Mouse (Mus musculus) urinary bladder, postnatal 36 days (tissue): Measurements from ENCODE around the gene Prkar2a.
A peak's percentile ranks its signal among the peaks of the same experiment; 100 is the strongest.

Experiments
- DNase-seq, 2 experiments: peaks; one replicate each; pipeline ENCODE4 v3.0.0; 2022; ENCODE audit warnings: low spot score in 2 of 2, mixed read lengths in 1 of 2

Gene Prkar2a

DNA sequence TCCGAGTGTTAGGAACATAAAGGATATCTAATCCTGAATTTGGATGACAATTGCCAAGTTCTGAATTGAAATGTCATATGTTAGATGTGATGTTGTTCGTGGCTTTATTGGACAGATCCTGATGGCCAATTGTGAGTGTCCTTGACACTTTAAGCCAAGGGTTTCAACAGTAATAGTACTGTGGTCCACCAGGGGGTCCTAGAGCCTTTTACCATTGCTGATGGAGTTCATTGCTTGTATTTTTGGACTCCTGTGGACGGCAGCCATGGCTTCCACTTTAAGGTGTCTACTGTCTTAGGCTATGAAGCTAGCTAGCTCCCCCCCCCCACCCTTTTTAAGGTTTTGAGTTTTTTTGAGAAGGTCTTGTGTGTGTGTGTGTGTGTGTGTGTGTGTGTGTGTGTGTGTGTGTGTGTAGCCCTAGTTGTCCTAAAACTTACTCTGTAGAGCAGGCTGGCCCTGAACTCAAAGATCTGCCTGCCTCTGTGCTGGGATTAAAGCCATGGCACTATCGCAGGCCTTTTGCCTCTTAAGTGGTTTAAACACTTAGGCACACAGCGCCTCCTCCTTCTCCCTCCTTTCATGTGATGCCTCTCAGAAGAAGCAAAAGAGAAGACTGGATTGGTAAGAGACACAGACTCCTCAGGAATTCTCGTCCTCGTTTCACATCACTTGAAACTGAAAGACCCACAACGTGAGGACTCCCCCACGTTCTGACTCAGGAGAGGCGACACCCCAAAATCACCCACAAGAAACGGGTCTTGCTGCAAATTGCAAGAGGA is 63.2 kb downstream of the Prkar2a start:
- DNase-seq = no peak

DNA sequence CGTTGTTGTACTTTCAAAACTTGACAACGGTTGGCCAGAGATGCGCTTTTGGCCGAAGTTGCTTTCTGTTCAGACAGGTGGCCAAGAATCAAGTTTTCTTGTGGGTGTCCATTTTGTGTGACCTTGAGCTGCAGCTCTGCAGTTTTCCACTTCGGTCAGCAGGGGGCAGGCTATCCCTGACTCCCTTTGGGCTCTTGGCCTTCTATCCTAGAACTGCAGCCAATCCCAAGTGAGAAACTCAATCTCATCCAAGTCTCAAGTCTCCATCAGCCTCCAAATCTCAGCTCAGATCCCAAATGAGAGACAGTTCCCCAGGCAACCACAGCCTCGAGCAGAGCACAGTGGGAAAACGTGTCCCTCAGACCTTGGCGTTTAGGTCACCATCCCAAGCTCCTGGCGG is 64.2 kb downstream of the Prkar2a start:
- DNase-seq = peak; percentile 42 to 64

DNA sequence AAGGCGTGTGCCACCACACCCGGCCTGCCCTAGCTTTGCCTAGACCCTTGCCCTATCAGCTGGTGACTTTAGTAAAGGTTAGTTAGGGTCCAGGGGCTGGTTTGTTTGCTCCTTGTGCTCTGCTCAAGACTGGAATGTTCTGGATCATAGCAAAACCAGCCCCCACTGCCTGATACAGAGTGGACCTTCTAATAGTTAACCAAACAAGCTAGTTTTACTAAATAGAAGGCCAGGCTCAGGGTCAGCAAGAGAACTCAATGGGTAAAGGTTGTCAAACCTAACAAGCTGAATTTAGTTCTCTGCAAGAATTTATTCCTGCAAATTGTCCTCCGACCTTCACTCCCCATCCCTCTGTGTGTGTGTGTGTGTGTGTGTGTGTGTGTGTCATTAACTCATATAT is 64.9 kb downstream of the Prkar2a start:
- no peak for DNase-seq

DNA sequence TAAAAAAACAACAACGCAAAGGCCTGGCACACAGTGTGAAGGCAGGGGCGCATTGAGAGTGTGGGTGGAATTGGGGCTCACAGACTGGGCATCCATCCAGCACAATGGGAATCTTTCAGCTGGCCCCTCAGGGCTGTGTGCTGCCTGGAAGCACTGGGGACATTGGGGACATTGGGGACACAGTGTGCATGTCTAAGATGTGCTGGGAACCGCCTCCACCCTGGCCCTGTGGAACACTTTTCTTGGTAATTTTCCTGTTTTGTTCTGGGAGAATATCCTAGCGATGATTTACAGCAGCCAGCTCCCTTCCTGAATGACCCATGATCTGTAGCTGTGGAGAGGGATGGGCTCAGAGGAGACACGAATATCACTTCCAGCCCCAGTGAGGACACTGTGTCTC is 65.3 kb downstream of the Prkar2a start:
- DNase-seq = no peak

DNA sequence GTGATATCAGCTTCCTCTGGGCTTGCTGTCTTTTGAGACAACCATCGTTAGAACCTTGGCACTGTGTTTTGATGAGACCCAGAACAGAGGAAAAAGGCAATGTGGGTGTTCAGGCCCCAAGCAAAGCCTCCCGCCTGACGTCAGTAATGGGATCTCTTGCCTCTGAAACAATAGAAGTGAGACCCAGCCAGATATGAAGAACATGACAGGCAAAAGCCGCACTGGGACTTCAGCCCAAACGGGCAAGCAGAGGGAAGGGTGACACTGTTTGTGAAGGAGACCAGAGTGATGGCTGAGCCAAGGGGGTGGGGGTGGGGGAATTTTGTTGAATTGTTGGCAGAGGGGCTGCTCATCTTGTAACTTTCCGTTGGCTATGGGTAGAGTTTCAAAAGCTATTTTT is 68.3 kb downstream of the Prkar2a start:
- DNase-seq = no peak

DNA sequence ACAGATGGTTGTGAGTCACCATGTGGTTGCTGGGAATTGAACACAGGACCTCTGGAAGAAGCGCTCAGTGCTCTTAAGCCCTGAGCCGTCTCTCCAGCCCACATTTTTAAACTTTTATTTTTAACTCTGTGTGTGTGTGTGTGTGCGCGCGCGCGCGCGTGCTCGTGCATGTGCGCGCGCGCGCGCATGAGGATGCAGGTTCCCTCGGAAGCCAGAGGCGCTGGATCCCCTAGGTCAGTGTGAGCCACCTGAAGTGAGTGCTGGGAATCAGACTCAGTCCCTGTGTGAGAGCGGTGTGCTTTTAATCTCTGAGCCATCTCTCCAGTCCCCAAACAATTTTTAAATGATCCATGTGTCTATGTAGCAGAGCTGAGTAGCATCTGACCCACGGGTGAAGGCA is 70.0 kb downstream of the Prkar2a start:
- no peak for DNase-seq

DNA sequence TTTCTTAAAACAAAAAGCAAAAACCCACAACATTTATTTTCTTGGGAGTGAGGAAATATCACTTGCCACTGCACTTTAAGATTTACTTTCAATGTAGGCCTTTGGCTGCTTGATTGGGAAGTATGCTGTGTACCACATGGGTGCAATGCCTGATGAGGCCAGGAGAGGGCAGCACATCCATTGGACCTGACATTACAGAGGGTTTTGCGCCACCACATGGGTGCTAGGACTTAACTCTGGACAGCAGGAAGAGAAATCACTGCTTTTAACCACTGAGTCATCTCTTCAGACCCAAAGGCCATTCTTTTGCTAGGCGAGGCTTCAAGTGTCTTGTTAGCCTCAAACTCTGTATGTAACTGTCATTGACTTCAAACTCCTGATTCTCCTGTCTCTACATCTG is 70.7 kb downstream of the Prkar2a start:
- DNase-seq = peak in 1 of 2 experiments; percentile 9

DNA sequence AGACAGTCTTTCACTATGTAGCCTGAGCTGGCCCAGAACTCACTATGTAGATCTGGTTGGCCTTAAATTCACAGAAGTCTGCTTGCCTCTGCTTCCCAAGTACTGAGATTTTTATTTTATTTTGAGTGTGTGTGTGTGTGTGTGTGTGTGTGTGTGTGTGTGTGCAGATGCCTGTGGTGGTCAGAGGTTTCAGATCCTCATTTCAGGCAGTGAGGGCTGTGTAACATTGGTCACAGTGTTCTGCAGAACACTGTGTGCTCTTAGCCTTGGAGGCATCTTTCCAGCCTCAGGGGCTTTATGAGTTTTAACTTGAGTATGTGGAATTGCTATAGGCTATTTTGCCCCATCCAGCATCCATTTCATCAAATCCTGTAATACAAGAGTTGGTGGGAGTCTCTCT is 72.4 kb downstream of the Prkar2a start:
- DNase-seq = no peak

DNA sequence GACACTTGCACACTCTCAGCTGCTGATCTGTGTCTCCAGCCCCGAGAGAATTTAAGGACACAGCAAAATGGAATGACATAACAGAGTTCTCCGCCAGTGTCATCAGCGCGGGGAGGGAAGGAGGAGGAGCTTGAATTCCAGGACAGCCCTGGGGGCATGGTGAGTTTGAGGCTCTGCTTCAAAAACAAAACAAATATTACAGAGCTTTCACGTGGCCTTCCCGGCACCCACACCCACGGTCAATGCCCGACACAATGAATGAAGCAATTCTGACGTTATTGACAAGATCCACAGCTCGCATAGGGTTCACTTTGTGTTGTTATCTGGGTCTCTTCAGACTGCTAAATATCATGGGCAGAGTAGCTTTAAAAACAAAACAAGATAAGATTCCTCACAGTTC is 75.9 kb downstream of the Prkar2a start:
- no peak for DNase-seq

DNA sequence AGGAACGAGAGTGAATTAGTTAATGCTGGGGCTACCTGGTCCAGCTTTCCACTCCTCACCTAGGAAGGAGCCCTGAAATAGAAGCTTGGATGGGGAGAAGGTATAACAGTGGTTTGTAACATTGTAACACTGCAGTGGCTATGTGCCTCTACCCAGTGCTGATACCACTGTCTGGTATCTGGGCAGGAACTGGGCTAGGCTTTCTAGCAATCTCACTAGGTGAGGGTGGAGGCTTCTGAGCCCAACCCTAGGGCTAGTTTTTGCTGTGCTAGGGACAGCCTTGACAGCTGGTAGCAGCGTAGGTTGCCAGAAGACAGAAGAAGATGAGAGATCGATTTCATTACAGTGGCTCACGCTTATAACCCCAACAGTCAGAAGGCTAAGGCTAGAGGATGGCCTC is 87.5 kb downstream of the Prkar2a start:
- no peak for DNase-seq

DNA sequence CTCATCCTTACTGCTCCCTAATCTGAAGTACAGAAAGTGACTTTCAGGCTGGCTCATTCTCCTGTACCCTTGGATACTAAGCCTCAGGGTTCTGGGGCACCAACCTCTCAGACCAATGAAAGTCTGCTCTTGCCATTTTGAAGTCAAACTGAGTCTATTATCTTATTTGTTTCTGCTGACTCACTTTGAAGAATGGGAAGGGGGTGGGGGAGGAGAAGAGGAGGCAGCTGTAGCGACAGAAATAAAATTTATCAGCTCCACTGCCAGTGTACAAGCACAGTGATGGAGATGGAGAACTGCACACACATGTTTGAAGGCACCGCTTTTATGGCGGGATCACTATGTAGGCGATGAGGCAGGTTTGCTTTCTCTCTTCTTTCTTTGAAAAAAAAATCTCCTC is 88.2 kb downstream of the Prkar2a start:
- no peak for DNase-seq

DNA sequence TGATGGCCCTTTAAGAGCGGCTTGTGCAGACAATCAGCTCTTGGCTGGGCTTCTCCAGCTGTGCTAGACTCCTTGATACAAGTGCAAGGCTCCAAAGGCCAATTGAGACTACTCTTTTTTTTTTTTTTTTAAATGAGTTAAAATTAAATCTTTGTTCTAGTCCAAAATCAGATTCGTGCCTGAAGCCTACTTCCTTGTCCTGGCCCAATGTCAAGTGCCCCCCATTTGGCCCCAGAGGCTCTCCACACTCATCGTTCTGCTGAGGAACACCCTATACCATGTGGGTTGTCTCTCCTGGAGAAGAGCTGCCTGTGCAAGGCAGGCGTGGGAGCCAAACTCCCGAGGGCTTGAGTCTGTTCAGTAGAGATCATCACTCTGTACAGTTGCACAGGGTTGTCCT is 91.8 kb downstream of the Prkar2a start:
- no peak for DNase-seq

DNA sequence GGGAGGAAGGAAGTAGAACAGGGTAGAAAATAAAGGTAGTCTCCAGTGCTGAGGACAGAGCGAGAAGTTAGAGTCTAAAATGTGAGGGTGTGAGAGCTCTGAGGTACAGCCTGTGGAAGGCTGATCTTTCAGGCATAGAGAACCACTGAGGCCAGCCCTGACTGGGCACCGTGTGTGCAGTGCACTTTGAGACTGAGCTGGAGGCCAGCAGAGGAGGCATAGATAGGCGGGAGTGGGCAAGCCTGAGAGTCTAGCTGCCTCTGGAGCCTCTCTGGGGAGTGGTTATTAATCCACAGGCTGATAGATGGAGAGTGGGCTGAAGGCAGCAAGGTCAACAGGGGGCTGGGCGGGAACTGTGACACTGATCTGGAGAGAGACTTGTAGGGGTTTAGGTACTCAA is 92.8 kb downstream of the Prkar2a start:
- no peak for DNase-seq

DNA sequence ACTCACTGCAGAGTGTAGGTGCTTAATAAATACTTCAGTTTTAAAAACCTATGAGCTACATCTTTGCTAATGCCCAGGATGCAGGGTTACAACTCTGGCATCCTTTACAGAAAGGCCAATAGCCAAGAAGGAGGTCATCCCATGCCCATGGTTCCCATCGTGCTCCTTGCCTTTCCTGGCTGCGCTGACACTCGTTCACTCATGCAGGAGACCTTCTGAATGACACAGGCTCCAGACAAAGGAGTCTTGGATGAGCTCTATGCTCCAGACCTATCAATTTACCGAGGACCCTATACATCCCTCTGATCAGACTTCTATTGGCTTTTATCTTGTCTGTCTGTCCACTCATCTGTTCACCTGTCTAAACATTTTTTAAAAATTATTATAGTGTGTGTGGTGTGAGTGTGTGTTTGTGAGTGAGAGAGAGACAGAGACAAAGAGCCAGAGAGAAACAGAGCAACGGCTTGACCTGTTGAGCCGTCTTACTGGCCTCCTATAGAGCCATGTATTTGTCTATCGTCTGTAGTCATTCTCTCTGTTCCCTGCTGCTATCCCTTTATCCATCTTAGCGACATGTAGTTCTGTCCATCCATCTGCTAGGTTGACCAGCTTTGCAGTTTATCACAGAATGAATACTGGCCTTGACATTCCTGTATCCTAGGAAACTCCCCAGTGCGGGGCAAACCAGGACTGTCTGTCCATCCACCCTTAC is 93.9 kb downstream of the Prkar2a start:
- no peak for DNase-seq

DNA sequence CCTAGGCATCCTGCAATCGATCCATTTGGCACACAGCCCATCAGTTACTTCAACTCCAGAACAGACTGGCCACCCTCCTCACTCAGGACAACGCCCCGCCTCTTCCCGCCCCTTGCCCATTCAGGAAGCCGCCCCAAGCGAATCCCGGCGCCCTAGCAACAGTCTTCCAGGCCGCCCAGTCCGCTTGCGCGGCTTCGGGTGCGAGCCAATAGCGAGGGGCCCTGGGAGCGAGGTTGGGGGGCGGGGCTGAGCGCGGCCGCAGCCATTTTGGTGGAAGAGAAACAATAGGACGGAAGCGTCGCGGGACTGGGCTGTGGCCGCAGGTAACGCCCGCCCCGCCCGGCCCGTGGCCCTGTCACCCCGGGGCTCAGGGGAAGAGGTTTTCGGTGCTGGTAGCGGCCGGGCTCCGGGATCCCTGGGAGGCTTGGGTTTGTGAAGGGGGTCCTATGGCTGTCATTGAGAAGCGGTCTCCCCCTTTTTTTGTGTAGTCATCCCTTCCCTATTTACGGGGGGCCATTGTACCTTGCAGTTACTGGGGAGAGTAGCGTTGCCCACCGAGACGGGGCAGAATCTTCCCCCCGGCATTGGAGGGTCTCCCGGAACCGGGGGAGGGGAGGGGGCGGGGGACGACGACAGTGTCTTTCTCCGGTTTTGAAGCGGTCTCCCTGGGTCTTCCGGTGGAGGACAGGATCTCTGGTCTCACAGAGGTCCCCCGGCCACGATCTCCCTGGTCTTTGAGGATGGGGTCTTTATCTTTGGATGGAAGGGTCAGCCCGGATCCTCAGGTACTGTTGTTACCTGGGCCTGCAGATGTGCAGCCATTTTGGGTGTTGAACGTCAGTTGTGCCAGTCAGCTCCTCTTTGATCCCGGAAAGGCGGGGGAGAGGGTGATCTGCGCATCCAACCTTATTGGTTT is 94.7 kb downstream of the Prkar2a start, which contains the start of gene Ip6k2:
Ip6k2 (plus strand) TSS at position 249 of the 916 bp plus-strand sequence.
- peak; percentile 95 to 97 for DNase-seq

DNA sequence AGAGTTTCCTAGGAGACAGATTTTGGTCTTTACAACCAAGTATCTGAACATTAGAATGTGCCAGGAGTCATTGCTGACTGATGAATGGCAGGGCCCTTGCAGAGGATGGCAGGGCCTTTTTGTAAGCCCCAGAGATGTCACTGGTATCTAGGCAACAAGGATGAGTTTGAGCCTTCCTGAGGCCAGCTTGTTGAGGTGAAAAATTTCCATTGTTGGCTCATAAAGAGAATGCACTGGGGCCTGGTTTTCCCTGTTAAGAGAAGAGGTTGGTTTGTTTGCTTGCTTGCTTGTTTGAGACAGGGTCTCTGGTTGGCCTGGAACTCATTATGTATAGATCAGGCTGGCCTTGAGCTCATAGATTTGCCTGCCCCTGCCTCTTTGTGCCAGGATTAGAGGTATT is 96.3 kb downstream of the Prkar2a start:
- no peak for DNase-seq

DNA sequence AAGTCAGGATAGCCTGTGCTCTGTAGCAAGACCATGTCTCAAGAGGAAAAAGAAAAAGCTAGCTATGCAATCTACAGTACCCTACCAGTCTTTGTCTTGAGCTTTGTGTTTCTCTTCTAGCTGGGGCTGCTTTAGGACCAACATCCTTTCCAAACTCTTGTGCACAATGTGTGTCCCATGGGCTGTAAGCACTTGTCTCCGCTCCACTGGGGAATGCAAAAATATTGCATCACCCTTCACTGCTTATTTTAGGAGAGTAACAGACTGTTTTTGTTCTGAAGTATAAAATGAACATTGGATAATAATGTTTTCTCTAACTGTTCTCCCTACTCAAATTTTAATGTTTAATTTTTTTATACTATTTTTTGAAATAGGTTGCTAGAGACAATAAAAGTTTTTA is 97.4 kb downstream of the Prkar2a start:
- DNase-seq = no peak

DNA sequence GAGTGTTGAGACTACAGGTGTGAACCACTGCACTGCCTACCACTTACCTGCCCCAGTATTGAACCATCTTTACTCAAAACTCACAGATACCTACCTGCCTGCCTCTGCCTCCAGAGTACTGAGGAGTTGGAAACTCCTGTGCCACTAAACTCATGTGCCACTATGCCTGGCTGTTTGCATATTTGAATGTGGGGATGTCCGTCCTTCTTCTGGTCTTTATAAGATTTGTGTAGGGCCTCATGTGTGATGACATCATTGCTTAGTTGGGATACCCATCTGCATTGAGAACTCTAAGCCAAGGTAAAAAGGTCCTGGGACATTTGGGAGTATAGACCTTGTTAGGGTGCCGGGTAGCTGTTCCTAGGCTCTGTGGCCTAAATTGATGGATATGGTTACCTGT is 98.0 kb downstream of the Prkar2a start:
- DNase-seq = no peak

DNA sequence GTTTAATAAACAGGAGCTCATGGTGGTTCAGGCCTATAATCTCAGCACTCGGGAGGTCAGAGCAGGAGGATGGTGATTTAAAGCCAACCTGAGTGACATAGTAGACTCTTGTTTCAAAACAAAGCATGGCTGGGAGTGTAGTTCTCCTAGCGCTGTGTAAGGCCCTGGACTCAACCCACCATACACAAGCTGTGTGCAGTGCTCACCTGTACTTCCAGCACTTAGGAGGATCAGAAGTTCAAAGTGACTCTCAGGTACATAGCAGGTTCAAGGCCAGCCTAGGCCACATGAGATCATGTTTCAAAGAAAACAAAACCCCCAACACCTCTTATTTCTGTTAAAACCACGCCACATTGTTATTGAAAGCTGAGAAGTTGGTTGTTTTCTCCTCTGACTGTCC is 99.6 kb downstream of the Prkar2a start:
- no peak for DNase-seq

DNA sequence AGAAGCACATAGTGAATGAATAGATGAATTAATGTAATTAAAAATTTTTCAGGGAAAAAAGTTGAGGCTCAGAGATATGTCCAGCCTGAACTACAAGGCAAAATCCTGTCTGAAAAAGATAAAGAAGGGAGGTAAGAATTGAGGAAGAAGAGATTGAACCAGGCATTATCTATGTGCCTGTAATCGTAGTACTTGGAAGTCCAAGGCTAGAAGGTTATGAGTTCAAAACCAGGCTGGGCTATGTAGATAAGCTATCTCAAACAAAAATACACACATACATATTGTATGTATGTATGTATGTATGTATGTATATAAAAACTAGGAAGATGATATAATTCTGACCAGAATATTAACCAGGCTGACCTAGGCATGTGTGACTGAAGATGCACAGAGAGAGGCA is 103.2 kb downstream of the Prkar2a start:
- DNase-seq = no peak

DNA sequence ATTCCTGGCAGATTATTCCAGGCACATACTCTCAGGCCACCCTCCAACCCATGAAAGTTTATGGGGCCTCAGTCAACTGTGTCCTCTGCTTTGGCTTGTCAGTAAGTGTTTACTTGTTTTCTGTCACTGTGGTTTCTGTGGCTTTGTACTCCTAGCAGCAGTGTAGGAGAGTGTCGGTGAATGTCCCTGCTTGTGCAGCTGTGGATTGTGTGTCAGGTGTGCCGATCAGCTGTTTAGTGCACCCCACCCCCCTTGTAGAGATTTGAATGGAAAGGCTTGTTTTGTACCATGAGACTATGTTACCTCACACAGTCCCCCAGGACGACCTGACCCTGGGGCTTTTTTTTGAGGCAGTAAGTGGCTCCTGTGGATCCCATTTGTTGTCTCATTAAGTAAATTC is 103.6 kb downstream of the Prkar2a start:
- no peak for DNase-seq

DNA sequence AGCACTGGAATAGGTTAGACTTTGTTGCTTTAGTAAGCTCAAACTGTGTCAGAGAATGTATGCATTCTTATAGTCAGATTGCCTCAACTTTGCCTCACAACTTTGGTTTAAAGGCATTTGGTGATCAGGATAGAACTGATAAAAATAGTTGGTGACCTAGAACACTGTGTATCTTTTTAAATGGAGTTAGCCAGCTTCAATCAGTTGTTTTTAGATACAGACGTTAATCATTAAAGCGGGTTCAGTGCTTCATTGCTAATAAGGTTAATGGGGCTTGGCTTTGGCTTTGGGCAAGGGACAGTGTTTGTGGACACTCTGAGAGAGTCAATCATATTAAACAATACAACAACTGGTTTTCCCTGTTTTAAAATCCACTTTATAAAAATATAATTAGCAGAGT is 106.2 kb downstream of the Prkar2a start:
- no peak for DNase-seq
